Mouse (Mus musculus): ENCODE data around the gene Pno1. TPM values are rescaled to one million over a fixed set of nuclear protein-coding genes. Genes with fewer than 3 reads are reported as not detected.
"Not testable (repeated sequence)": the region's sequence is repeated elsewhere in the genome, so short reads cannot be mapped to it uniquely, and the experiment has no call there.

Pno1 gene
- 10 to 100 TPM; 42.6 to 45.7 TPM for total RNA-seq (2021)
- long read RNA-seq, experiment 1, transcript Pno1-201 (7 exons, 1,544 nt), result major isoform, 106 of 111 reads
- long read RNA-seq, experiment 1, partial matches to known transcripts, result 3 of 111 reads
- long read RNA-seq, experiment 1, other reads (novel, unspliced or antisense), result 2 of 111 reads
- long read RNA-seq, experiment 2, transcript Pno1-201 (7 exons, 1,544 nt), result major isoform, 111 of 113 reads
- long read RNA-seq, experiment 2, partial matches to known transcripts, result 0 of 113 reads
- long read RNA-seq, experiment 2, other reads (novel, unspliced or antisense), result 2 of 113 reads

DNA sequence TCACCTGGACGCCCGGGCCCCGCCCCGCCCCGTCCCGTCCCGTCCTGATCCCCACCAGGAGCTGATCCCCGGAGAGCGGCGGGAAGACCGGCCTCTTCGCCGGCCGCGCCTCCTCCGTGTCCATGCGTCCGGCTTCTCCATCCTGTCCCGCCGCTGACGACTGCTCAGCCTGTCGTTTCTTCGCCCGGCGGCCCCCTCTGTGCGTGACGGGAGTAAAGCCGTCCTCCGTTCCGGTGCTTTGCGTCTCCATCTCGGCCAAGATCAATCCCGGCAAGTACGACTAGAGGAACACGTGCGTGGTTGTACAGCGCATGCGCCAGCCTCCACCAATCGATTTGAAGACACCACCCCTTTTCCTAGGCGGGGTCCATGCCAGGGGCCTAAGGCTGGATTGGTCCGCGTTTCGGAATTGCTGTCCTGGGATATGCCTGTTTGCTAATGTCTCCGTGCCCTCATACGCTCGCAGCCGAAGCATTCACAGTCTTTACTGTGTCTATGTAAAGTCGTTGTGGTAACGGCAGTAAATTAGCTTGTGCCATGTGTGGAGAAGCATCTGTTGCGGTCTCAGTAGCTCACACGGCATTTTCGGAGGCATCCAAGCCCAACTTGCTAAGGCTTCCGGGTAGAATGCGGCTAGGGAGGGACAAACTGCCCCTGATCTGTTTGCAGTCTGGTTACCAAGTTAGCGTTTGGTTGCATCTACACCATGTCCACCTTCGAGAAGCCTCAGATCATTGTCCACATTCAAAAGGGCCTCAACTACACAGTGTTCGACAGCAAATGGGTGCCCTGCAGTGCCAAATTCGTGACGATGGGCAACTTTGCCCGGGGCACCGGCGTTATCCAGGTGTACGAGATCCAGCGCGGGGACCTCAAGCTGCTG is at the start of gene Pno1:
Gene Pno1 (minus strand): TSS at position 311 of the 883 bp plus-strand sequence.
- DNase-seq, result peak; percentile 97

DNA sequence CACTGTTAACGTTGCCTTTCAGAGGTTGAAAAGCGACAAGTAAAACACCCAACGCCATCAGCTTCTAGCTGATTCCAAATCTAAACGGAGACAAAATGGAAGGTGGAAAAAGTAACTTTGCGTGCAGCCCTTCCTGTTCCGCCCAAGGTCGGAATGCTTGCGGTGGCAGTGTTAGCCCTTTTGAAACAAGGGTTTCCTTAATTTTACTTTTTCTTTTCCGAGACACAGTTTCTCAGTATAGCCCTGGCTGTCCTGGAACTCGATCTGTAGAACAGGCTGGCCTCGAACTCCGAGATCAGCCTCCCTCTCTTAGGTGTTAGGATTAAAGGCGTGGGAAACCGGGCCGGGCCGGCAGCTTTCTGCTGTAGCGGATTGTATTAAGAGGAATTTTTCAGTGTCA is 46.5 kb upstream of the Pno1 start:
- intact Hi-C loops (cut with DNase I), result no loop called here
- DNase-seq, result peak in 1 of 2 experiments; percentile 19

More for the DNA sequence above, at the start of gene Pno1:
- intact Hi-C loops (cut with DNase I), result loop anchor here (5.0 kb wide), 1 partner anchor 49 kb away; no protein-coding TSS in a partner anchor

DNA sequence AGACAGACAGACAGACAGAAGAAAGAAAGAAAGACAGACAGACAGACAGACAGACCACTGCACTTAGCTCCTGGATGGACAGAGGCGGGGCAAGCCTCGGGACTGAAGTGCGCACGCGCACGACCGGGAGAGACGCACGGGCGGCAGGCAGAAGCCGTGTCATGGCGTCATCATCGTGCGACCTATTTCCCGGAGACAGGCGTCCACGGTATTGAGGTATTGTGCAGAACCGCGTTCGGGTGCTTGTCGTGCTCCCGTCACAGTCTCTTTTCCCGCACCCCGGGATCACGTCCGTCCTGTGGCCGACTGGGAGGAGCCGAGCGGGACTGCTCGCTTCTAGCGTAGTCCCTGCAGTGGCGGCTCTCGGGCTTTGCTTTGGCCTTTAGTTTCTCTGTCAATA is 46.1 kb upstream of the Pno1 start, which contains the start of gene C1d:
Gene C1d (plus strand): TSS at position 137 of the 400 bp plus-strand sequence.
- intact Hi-C loops (cut with DNase I), result no loop called here
- DNase-seq, result peak; percentile 89 to 92

DNA sequence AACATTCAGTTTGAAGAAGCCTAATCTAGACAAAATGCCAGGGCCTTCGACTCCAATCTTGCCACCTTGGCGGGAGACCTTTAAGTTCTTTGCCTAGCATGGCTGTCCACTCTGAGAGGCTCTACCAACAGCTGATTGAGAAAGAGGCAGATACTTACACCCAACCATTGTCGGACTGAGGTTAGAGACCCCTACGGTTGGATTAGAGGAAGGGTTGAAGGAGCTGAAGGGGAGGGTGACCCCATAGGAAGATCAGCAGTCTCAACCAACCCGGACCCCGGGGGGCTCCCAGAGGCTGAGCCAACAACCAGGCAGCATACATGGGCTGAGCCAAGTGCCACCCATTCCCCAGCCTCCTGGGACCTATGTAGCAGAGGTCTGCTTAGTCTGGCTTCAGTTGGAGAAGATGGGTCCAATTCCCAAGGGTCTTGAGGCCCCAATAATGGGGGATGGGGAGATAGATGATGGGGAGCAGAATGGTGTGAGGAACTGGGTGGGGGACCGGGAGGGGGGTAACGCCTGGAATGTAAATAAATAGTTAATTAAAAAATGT is 45.5 kb upstream of the Pno1 start:
- no peak for DNase-seq
- intact Hi-C loops (cut with DNase I), result no loop called here

DNA sequence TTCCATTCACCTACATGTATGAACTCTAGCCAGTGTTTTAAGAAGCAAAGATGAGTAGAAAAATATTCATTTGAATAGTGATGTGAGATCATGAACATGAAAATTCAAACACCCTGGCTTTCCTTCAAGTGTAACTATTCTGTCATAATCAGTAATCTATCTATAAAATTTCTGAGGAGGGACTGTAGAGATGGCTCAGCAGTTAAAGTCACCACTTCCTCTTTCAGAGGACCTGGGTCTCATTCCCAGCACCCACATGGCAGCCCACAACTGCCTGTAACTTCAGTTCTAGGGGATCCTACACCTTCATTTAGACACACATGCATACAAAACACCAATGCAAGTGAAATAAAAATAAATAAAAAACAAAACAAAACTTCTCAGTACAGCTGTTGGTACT is 37.3 kb upstream of the Pno1 start:
- intact Hi-C loops (cut with DNase I), result no loop called here
- no peak for DNase-seq

DNA sequence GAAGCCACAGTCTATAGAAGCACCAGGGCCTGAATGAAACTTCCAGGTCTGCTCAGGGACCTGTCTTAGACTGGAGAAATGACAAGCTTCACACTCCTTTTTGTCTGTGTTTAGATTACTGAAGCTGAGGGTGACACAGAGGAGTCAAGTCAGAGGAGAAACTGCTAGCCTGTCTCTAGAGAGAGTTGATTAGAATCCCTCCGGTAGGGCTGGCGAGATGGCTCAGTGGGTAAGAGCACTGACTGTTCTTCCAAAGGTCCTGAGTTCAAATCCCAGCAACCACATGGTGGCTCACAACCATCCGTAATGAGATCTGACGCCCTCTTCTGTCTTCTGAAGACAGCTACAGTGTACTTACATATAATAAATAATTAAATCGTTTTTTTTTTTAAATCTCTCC is 27.2 kb upstream of the Pno1 start:
- DNase-seq; intact Hi-C loops (cut with DNase I): not testable (repeated sequence)

DNA sequence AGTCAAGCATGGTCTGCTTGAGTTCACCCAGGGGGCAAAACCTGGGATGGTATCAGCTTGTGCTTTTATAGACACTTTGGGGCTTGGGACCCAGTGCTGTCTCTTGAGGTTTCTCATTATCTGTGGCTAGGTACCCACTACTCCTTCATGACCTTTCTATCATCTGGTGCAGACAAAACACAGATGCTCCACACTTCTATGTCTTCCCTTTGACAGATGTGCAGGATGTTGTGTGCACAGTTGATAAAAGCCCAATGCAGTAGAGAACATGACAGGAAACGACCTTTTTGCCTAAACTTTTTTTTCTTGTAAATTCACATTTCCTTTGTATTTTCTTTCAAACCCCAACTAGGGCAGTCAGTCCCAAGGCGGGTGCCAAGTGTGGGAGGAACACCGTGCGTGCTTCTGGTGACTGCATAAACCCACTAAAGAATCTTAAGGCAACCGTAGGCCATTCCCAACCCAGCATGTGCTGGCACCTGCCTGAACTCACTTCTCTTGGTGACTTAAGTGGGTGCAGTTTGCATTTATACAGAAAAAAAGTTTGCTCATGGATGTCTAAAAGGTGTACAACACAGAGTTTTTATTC is 25.2 kb upstream of the Pno1 start:
- DNase-seq, result no peak
- intact Hi-C loops (cut with DNase I), result no loop called here

DNA sequence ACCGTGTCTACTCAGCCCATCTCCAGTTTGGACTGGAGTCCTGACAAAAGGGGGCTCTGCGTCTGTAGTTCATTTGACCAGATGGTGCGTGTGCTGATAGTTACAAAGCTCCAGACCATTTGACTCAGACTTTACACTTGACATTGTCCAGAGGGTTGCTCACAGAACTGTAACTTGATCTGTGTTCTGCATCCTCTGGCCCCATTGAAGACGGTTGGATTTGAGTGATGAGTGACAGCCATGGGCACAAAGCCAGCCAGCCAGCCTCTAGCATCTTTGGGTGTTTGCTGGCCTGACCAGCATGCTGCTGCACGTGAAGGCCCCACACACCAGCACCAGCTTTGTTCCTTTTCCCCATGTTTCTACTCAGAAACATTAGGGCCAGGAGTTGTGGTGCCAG is 21.4 kb upstream of the Pno1 start:
- DNase-seq, result no peak
- intact Hi-C loops (cut with DNase I), result no loop called here

DNA sequence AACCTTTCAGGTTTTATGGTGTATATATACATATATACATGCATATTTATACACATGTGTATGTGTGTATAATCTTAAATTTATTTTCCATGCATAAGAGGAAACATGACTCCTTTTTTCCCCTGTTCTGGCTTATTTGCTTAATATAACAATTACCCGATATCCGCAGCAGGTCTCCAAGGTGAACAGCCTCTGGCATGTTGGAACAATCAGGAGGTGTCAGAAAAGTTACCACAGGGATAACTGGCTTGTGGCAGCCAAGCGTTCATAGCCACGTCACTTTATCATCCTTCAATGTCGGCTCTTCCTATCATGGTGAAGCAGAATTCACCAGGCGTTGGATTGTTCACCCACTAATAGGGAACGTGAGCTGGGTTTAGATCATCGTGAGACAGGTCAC is 9.8 kb upstream of the Pno1 start:
- no peak for DNase-seq
- intact Hi-C loops (cut with DNase I), result no loop called here

DNA sequence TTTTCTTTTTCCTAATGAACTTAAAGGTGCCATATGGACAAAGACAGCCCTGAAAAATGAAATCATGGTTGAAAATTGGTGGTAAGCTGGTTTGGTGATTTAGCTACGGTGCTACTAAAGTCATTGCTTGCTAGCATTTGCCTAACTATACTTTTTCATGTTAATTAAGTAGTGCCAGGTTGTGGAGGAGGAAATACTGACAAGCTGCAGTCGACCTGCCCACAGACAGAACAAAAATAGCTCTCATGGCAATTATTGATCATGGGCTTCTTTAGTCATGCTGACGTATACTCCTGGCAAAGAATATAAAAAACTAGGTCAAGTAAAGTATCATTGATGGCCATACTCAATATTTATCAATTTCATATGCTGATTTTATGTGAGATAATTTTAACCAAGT is 4.1 kb upstream of the Pno1 start:
- intact Hi-C loops (cut with DNase I), result no loop called here
- DNase-seq, result no peak

DNA sequence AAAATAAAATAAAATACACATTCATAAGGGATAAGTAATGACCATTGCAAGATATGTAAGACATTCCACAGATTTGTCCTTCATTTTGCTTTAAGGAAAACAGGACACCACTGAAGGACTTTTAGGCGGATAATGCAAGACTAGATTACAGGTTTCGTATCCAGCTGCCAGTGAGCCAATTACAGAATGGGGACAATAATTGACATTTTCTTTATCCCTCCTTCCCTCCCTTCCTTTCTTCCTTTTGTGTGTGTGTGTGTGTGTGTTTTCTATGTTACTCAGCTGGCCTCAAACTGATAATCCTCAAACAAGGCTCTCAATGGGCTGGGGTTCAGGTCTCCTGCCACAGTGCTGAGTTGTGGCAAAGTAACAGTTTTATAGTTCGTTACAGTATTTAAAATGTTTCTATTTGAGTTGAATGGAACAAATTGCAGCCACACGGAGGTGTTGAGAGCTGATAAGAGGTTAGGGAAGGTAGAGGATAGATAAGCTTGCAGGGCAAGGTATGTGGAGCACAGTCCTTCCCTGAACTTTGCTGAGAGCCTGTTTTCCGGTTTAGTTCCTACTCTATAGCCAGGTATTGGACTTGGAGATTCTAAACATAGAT is 1.6 kb upstream of the Pno1 start:
- intact Hi-C loops (cut with DNase I), result loop anchor here (5.0 kb wide), 1 partner anchor 51 kb away; no protein-coding TSS in a partner anchor
- DNase-seq, result no peak

DNA sequence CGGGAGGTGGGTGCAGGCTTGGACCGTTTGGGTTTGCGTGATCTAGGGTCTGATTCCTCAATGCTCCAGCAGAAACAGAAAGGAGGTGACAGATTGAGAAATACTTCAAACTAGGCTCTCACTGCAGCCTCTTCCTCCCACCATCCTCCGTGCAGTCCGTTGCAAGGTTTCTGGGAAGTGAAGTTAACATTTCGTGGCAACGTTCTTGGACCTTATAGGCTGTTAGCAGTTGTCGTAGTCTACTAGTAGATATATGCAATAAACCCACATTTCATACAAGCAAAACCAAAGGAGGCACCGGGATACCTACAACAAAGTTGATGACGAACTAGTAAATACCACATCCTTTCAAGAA is 750 bp upstream of the Pno1 start:
- intact Hi-C loops (cut with DNase I), result loop anchor here (5.0 kb wide), 1 partner anchor 50 kb away; no protein-coding TSS in a partner anchor
- no peak for DNase-seq

DNA sequence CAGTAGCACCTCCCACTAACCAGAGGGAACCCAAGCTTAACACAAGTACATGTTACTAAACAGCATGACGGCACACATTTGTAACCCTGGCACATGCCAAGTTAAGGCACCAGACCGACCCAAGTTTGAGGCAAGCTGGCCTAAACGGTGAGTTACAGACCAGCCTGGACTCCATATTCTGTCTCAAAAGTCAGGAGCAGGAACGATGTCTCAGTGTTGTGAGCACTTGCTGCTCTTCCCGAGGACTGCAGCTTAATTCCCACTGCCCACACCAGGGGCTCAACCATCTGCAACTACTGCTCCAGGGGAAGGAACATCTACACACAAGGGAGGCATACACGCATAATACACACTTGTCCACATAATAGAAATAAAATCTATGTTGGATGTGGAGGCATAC is 8.9 kb downstream of the Pno1 start:
- intact Hi-C loops (cut with DNase I), result loop anchor here (5.0 kb wide), 1 partner anchor 120 kb away; no protein-coding TSS in a partner anchor
- no peak for DNase-seq

DNA sequence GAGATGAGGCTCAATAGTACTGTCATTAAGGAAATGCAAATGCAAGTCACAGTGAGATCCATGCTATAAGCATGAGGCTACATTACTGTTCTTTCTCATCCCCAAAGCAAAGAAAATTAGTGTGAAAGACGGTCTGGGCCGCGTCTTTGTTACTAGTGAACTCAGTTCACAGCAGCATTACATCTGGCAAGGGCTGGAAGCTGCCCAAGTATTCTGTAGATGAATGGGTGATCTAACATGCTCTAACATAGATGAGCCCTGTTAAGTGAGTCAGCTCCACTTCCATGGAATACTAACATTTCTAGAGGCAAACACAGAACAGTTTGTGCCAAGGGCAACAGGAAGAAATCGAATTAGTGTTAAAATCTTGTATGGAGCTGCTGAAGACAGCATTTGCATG is 10.4 kb downstream of the Pno1 start:
- intact Hi-C loops (cut with DNase I), result loop anchor here (5.0 kb wide), 1 partner anchor 119 kb away; no protein-coding TSS in a partner anchor
- no peak for DNase-seq

DNA sequence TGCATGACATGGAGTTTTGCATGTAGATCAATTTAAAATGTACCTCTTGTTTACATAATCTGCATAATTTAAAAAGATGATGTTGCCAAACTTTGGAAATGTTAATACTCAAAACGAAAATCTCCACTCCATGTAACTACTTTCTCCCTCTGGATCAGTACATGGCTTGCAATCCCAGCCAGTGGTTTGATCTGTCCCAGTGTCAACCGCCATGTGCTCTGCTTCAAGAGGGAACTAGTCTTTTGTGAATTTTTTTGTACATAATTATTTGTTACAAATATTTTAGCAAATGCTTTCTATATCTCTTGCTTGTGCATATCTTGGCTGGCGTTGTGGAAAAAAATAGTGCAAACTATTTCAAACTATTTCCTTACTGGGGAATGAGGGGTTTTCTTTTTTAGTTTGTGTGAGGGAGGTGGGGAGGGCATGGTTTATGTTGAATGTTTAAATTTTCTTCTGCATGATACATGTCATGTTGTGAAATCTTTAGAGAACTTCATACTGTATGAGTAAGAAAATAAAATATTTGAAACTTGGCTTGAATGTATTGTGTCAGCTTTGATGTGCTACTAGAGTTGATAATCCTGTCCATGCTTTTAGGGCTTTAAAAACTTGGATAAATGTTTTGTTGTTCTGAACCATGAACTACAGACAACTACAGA is 11.4 kb downstream of the Pno1 start:
- no peak for DNase-seq
- intact Hi-C loops (cut with DNase I), result loop anchor here (5.0 kb wide), 1 partner anchor 118 kb away; no protein-coding TSS in a partner anchor

DNA sequence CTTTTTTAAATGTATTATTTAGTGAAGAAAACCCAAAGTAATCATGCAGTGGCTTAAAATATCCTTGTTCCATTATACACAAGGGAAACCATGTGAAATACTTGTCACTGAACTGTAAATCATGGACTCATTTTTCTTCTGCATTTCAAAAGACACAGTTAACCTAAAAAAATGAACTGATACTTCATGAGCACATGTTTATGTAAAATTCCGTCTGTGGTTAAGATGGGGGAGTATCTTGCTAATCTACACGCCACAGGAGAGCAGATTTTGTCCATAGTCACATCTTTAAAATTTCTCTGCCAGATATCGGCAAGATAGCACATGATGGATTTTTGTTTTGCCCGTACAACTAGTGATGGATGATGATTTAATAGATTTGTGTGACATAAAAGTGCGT is 12.2 kb downstream of the Pno1 start:
- DNase-seq, result no peak
- intact Hi-C loops (cut with DNase I), result no loop called here

DNA sequence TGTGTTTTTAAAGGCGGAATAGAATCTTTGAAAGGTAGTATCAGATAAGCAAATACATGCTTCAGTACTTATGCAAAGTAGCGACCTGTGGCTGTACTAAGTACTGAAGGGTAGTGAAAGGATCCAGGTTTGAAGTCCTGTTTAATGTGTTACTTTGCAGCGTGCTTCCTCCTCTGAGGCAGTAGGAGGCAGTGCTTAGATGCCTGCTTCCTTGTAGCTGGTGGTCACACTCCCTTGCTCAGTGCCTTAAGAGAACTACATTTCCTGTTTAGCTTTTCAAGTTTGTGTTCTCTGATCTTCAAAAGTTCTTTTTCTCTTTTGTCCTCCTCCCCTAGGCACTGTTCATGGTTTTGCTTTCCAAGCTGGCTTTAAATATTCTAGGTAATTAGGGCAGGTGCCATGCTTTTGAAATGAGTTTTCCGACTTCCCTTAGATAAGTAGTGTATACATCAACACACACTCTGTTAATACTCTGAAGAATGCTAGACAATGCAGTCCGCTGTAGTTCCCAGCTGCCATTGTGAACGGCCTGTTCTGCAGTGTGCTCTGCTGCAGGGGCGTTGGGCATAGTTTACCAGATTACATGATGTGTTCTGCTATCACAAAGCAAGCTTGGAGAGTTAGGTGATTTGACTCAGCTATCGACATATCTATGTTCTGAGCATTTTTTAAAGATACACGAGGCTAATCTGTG is 19.1 kb downstream of the Pno1 start:
- intact Hi-C loops (cut with DNase I), result no loop called here
- no peak for DNase-seq

DNA sequence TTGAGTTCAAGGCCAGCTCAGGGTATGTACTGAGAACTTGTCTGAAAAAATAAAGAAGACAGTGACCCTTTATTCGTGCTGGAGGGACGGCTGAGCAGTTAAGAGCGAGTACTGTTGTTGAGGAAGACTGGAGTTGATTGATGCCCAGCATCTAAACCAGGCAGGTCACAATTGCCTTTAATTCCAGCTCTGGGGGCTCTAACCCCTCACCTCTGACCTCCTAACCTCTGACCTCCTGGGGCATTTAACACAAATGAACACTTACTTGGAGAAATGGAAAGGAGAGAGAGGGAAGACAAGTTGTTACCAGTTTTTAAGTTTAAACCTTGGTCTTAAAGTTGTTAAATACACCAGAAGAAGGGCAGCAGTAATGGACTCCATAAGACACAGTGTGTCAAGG is 22.6 kb downstream of the Pno1 start:
- no peak for DNase-seq
- intact Hi-C loops (cut with DNase I), result no loop called here

DNA sequence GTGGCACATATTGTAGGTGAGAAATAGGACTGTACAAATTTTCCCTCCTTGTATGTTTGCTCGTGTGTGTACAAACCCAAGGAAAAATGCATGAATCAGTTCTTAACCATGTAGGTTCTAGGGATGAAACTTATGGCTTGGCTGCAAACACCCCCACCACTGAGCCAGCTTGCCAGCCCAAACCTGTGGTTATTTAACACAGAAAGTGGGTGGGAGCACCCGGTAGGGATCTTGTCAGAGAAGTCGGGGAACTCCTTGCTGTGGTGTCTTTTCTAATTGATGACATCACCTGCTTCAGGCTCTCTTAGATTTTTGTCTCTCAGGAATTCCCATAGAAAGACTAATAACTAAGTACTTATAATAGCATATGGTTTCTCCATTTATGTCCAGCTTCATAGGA is 23.7 kb downstream of the Pno1 start:
- intact Hi-C loops (cut with DNase I), result no loop called here
- no peak for DNase-seq

Measured in gastrocnemius, postnatal 36 days (tissue).